Mouse (Mus musculus) megakaryocyte progenitor cell, adult 5-6 weeks (primary cell): ENCODE data around the gene Wdr74. TPM values are rescaled to one million over a fixed set of nuclear protein-coding genes. Genes with fewer than 3 reads are reported as not detected.

Source experiments
- ATAC-seq: replicated peaks from 2 replicates; pipeline ENCODE4 v1.8.0; 2016; ENCODE audit warnings: mild to moderate bottlenecking, moderate TSS enrichment, inconsistent platforms; ENCODE audit not compliant: poor library complexity
- total RNA-seq, 2 experiments: library from RNA; stranded (forward) in 1 of 2; stranded (reverse) in 1 of 2; fragments of 157-497, 149-512 nt in 1 of 2; fragments of 200-1000 nt in 1 of 2; gene quantifications; 2 replicates each; pipeline versions ENCODE4 v1.2.3 to v1.2.4; 2015 to 2017

Wdr74 gene
- total RNA-seq, 2 experiments from 2014 or later, result 102 to 111 TPM

GRCm38 (mm10) chr19:8741243-8741869 lies 5.7 kb downstream of the Wdr74 start, which contains the start of gene Stx5a:
Stx5a (plus strand) TSS chr19:8741413.
- peak; percentile 94 for ATAC-seq

DNA sequence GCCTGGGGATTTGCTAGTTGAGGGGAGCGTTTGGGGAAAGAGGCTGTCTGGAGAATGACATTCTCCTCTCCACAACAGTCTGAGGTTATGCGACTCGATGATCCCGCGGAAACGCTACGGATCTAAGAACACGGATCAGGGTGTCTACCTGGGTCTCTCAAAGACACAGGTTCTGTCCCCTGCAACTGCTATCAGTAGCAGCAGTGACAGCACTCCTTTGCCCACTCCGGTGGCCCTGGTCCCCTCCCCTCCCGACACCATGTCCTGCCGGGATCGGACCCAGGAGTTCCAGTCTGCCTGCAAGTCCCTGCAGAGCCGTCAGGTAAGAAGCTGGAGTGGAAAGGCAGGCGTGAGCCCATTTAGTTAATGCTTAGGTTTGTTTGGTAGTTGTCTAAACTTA lies 6.5 kb downstream of the Wdr74 start:
- ATAC-seq, result peak; percentile 0; the same call in 1 of the 2 replicates

- ATAC-seq, result no peak
These were observed 9.8 kb downstream of the Wdr74 start for GRCm38 (mm10) chr19:8745382-8745781.

GRCm38 (mm10) chr19:8747368-8747767 lies 11.7 kb downstream of the Wdr74 start:
- ATAC-seq, result peak; percentile 44

DNA sequence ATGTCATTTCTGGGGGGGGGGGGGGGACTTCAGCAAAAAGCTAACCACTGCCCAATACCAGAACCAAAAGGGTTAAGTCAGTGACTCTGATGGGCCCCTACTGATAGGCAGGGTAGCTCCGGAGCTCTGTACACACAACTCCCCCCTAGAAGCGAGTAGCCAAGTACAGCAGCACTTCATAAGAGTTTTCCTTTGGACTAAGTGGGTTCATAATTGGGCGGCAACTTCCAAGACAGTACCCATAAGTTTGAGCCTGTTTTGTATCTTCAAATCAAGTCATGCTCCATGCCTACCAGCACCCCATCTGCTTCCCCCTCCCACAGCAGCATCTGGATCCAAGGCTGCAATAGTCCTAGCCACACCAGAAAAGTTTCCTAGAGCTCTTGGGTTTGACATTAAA lies 20.0 kb downstream of the Wdr74 start:
- ATAC-seq, result no peak

DNA sequence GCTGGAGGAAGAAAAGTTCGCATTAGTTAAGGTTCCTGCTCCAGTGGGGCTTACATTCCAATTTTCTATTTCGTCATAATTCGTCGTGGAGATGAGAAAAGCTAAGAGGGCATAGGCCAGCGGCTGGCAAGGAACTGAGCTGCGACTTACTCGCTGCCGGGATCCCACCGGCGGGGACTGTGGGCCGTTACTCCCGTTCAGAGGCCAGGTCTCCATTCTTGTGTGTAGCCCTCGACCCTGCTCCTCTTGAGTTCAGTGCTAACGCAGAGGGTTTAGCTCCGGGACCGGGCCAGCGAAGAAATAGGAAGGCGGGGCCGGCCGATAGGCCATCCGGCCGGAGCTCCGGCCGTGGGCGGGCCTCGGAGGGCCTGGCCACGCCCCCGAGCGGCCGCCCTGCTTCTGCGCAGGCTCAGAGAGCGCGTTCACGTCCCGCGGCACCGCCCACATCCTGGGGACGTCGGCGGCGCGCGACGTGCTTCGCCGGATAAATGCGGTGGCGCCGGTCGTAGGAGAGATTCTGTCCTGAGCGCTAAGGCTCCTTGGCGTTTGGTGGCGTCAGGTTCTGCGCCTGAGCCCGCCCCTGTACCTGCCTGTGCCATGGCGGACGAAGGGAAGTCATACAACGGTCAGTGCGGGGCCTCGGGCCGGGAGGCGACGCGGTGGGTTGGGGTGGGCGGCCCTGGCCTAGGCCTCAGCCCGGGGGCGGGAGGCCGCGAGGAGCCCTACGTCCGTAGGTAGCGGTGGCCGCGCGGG lies 21.2 kb downstream of the Wdr74 start, which contains the start of gene Nxf1:
Gene Nxf1, plus strand, starts transcription at position 439 of the 753 bp plus-strand sequence.
- peak; percentile 92 for ATAC-seq

- ATAC-seq, result no peak
These were observed 21.9 kb downstream of the Wdr74 start for GRCm38 (mm10) chr19:8757471-8757998.

DNA sequence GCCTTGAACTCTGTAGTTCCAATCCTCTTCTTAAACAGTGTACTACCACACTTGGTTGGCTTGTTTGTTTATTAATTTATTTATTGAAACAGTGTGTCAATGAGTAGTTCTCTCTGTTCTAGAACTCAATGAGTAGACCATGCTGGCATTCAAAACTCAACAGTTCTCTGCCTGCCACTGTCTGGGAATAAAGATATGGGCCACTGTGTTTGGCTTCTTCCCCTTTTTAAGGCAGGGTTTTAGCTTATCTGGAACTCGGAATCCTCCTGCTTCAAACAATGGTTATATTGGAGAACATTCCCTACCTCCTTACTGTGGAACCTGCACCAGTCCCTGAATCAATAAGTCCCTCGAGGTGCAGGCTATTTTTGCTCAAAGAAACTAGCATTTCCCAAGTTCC lies 23.3 kb downstream of the Wdr74 start:
- no peak for ATAC-seq

- no peak for ATAC-seq
These were observed 25.1 kb downstream of the Wdr74 start for GRCm38 (mm10) chr19:8760757-8761156.

GRCm38 (mm10) chr19:8763276-8763675 lies 27.6 kb downstream of the Wdr74 start:
- no peak for ATAC-seq

GRCm38 (mm10) chr19:8765562-8765961 lies 29.9 kb downstream of the Wdr74 start:
- no peak for ATAC-seq

- ATAC-seq, result peak; percentile 69
These were observed 35.1 kb downstream of the Wdr74 start, which contains the start of gene Tmem223 for GRCm38 (mm10) chr19:8770567-8771270. Tmem223 (plus strand) TSS chr19:8770996.

DNA sequence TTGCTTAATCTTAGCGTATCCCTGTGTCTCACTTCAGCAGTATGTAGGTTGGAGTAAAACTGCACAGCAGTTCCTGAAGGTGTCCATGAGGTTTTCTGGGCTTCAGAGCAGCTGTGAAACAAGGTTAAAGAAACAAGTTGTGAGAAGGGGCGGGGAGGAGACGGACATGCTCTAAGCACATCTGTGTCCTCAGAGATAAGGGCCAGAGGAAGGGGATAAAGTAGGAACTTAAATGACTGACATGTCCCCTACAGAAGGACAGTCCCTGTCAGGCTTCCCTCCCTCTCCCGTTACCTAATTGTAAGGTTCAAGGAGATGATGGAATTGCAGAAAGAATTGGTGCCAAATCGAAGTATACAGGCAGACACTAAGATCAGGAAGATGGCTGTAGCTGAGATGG lies 37.4 kb downstream of the Wdr74 start:
- 0 out of 2 replicates have a peak, but pooled peaks have one; percentile 6 for ATAC-seq

GRCm38 (mm10) chr19:8773409-8773808 lies 37.8 kb downstream of the Wdr74 start:
- no peak for ATAC-seq

DNA sequence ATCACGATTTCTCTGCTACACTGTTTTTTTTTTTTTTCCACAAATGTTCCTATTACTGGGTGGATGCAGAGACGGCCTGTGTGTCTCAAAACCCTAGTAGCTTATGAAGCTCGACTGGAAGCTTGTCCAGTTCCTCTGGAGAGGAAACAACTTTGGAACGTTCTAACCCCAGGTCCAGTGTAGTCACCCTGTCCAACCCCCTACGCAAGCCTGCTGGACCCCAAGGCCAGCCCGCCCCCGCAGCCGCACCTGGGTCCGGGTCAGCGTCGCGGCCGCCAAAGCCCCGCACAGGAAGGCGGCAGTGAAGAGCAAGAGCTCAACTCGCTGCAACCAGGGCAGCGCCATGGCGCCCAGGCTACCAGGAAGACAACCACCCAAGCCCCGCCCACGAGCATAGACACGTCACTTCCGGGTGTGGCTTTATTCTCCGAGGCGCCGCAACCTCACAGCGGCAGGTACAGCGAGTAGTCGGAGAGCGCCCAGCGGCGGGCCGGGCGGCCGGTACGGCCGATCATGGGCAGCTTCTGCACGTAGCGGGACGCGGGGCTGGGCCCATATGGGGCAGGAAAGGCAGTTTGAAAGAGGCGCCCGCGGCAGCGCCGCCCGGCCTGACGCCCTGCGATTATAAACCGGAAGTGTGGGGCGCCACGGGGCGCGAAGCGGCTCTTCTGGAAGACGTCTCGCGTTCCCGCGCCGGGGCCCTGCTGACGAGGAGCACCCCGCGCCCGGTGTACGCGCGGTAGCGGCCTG lies 38.6 kb downstream of the Wdr74 start, which contains the start of gene Tmem179b:
Gene Tmem179b, minus strand, starts transcription at position 382 of the 750 bp plus-strand sequence.
- ATAC-seq, result peak; percentile 84

DNA sequence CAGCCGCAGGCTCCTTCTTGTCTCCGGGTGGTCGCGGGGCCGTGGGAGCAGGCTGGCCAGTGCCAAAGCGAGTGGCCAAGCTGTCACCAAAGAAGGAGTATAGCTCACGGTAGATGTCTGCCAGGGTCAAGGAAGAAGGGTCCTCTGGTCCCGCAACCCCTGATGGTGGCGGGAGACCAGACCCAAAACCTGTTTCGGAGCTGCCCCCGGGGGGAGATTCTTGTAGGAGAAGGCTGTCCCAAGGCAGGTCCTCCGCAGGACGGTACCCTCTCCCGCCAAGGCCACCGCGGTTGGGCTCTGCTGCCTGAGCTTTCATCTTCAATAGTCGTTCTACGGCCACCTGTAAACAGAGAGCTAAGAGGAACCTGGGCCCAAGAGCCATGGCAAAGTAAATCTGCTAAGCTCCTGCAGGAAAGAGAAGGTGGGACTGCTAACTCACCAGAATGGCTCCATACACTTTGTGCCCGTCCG lies 39.4 kb downstream of the Wdr74 start:
- no peak for ATAC-seq

GRCm38 (mm10) chr19:8786008-8786781 lies 50.6 kb downstream of the Wdr74 start, which contains the start of gene Taf6l:
Taf6l (minus strand) TSS chr19:8786417.
- peak; percentile 99 for ATAC-seq

DNA sequence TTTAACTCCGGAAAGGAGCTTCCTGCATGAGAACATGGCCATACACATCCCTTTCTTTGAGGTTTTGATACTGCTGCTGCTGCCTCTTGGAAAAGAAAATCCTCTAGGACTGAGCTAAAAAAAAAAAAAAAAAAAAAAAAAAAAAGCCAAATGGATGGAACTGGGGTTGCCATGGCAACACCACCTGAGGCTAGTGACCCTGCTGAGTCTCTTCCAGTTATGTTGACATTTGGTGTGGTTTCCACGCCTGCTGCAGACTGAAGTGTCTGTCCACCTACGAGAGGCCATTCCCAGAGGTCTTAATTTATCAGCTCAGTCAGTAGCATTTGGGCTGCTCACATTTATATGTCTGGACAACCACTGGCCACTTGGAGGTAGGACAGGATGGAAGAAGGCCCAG lies 52.9 kb downstream of the Wdr74 start:
- no peak for ATAC-seq

GRCm38 (mm10) chr19:8789171-8789570 lies 53.5 kb downstream of the Wdr74 start:
- no peak for ATAC-seq
